Mouse (Mus musculus) hindbrain, embryonic 15.5 days (tissue): ENCODE measurements around the gene Tbc1d1. TPM values are rescaled to one million over a fixed set of nuclear protein-coding genes. Genes with fewer than 3 reads are reported as not detected.

Experiments used
- ATAC-seq: fragments of 200-750 bp; cut with Nextera tagmentation; 2 replicates; pipeline ENCODE4 v1.8.0; 2017; ENCODE audit warnings: low read depth, moderate number of reproducible peaks, moderate TSS enrichment; ENCODE audit not compliant: low FRiP score
- H3K27ac ChIP-seq: fragments of 300-500 bp; sonication (generic); replicated peaks from 2 replicates; pipeline ENCODE4 v1.5.1; 2015; ENCODE audit warnings: mild to moderate bottlenecking, inconsistent platforms
- H3K27me3 ChIP-seq: fragments of 300-500 bp; sonication (generic); 2 replicates; pipeline ENCODE4 v1.6.1; 2015; ENCODE audit warnings: control low read depth, inconsistent platforms
- H3K36me3 ChIP-seq: fragments of 300-500 bp; sonication (generic); 2 replicates; pipeline ENCODE4 v1.6.1; 2015; ENCODE audit warnings: control low read depth, inconsistent platforms
- H3K4me1 ChIP-seq: fragments of 300-500 bp; sonication (generic); replicated peaks from 2 replicates; pipeline ENCODE4 v1.6.1; 2015; ENCODE audit warnings: control low read depth, inconsistent platforms
- H3K4me2 ChIP-seq: fragments of 300-500 bp; sonication (generic); 2 replicates; pipeline ENCODE4 v1.6.1; 2015; ENCODE audit warnings: moderate library complexity, mild to moderate bottlenecking, inconsistent platforms
- H3K4me3 ChIP-seq: fragments of 300-500 bp; sonication (generic); 2 replicates; pipeline ENCODE4 v1.5.1; 2015; ENCODE audit warnings: mild to moderate bottlenecking, inconsistent platforms
- H3K9ac ChIP-seq: fragments of 300-500 bp; sonication (generic); 2 replicates; pipeline ENCODE4 v1.6.1; 2015; ENCODE audit warnings: inconsistent platforms
- H3K9me3 ChIP-seq: fragments of 300-500 bp; sonication (generic); 2 replicates; pipeline ENCODE4 v1.6.1; 2016; ENCODE audit warnings: control low read depth, inconsistent platforms
- WGBS: fragments of 180-500 bp; shearing (Covaris S2); methylation state at CpG from one replicate; pipeline ENCODE4 v1.1.7; 2015; 5-methylcytosine and 5-hydroxymethylcytosine counted together
- polyA plus RNA-seq: library from polyadenylated mRNA; unstranded; fragments of >200 nt; fragmentation: Nextera tagmentation; extraction: Ambion mirVana; gene quantifications from 2 replicates; pipeline ENCODE4 v1.2.1, GENCODE M21; 2015

Tbc1d1 gene
- polyA plus RNA-seq, 1 experiment from 2014 or later = 10.5 TPM

GRCm38 (mm10) chr5:64273517-64273916 lies 117.4 kb downstream of the Tbc1d1 start:
- Histone ChIP-seq H3K9ac (no peak overlapping the region), H3K36me3 (no peaks in the 10 kb centered on the region), H3K27ac (no peak overlapping the region), H3K4me1 (no peaks in the 10 kb centered on the region), H3K27me3 (no peaks in the 10 kb centered on the region), H3K9me3 (no peaks in the 10 kb centered on the region), H3K4me2 (no peak overlapping the region), H3K4me3 (no peak overlapping the region)
- ATAC-seq = no peak
- 89% methylated on average over 1 of the region's 1 CpGs for WGBS

- H3K36me3 ChIP-seq = no peaks in the 10 kb centered on the region
- WGBS = 87% methylated on average over 9 of the region's 9 CpGs
- no peaks in the 10 kb centered on the region for H3K27me3 ChIP-seq
- ATAC-seq = no peak
- no peak overlapping the region for H3K4me2 ChIP-seq
- H3K4me3 ChIP-seq = no peak overlapping the region
- no peaks in the 10 kb centered on the region for H3K4me1 ChIP-seq
- H3K9me3 ChIP-seq = no peaks in the 10 kb centered on the region
- H3K9ac ChIP-seq = no peak overlapping the region
- no peak overlapping the region for H3K27ac ChIP-seq
Measured at GRCm38 (mm10) chr5:64274296-64274695, 118.2 kb downstream of the Tbc1d1 start.

GRCm38 (mm10) chr5:64274738-64275451 lies 118.8 kb downstream of the Tbc1d1 start:
- Histone ChIP-seq H3K27ac (no peak overlapping the region), H3K4me2 (no peak overlapping the region), H3K36me3 (no peaks in the 10 kb centered on the region), H3K9me3 (no peaks in the 10 kb centered on the region), H3K9ac (no peak overlapping the region), H3K27me3 (no peaks in the 10 kb centered on the region), H3K4me1 (no peaks in the 10 kb centered on the region), H3K4me3 (no peak overlapping the region)
- peak; percentile 78; the same call in 1 of the 2 replicates for ATAC-seq
- WGBS = 35% methylated on average over 17 of the region's 17 CpGs

GRCm38 (mm10) chr5:64277646-64278191 lies 121.6 kb downstream of the Tbc1d1 start:
- Histone ChIP-seq H3K36me3 (0 out of 2 replicates have a peak, but pooled peaks cover 3% of the 10 kb centered on the region), H3K4me2 (no peak overlapping the region), H3K4me3 (no peak overlapping the region), H3K27ac (no peak overlapping the region), H3K9ac (no peak overlapping the region), H3K27me3 (no peaks in the 10 kb centered on the region), H3K9me3 (no peaks in the 10 kb centered on the region), H3K4me1 (no peaks in the 10 kb centered on the region)
- WGBS = 86% methylated on average over 7 of the region's 7 CpGs
- ATAC-seq = no peak

GRCm38 (mm10) chr5:64279668-64280067 lies 123.6 kb downstream of the Tbc1d1 start:
- H3K9me3 ChIP-seq = no peaks in the 10 kb centered on the region
- no peak overlapping the region for H3K9ac ChIP-seq
- no peak overlapping the region for H3K4me2 ChIP-seq
- no peak for ATAC-seq
- no peaks in the 10 kb centered on the region for H3K4me1 ChIP-seq
- no peak overlapping the region for H3K27ac ChIP-seq
- H3K36me3 ChIP-seq = 0 out of 2 replicates have a peak, but pooled peaks cover 3% of the 10 kb centered on the region
- 72% methylated on average over 7 of the region's 7 CpGs for WGBS
- H3K4me3 ChIP-seq = no peak overlapping the region
- no peaks in the 10 kb centered on the region for H3K27me3 ChIP-seq

- Histone ChIP-seq H3K9ac (no peak overlapping the region), H3K27ac (no peak overlapping the region), H3K4me3 (no peak overlapping the region), H3K36me3 (0 out of 2 replicates have a peak, but pooled peaks cover 3% of the 10 kb centered on the region), H3K27me3 (no peaks in the 10 kb centered on the region), H3K9me3 (no peaks in the 10 kb centered on the region), H3K4me1 (no peaks in the 10 kb centered on the region), H3K4me2 (no peak overlapping the region)
- 72% methylated on average over 8 of the region's 8 CpGs for WGBS
- ATAC-seq = no peak
Measured at GRCm38 (mm10) chr5:64280191-64280590, 124.1 kb downstream of the Tbc1d1 start.

GRCm38 (mm10) chr5:64280613-64281012 lies 124.5 kb downstream of the Tbc1d1 start:
- H3K27ac ChIP-seq = no peak overlapping the region
- H3K9ac ChIP-seq = no peak overlapping the region
- no peaks in the 10 kb centered on the region for H3K4me1 ChIP-seq
- H3K4me3 ChIP-seq = no peak overlapping the region
- no peaks in the 10 kb centered on the region for H3K27me3 ChIP-seq
- WGBS = 72% methylated on average over 4 of the region's 4 CpGs
- no peak overlapping the region for H3K4me2 ChIP-seq
- no peak for ATAC-seq
- 0 out of 2 replicates have a peak, but pooled peaks cover 3% of the 10 kb centered on the region for H3K36me3 ChIP-seq
- H3K9me3 ChIP-seq = no peaks in the 10 kb centered on the region

GRCm38 (mm10) chr5:64281674-64282073 lies 125.6 kb downstream of the Tbc1d1 start:
- H3K4me1 ChIP-seq = no peaks in the 10 kb centered on the region
- ATAC-seq = no peak
- no peak overlapping the region for H3K9ac ChIP-seq
- H3K4me2 ChIP-seq = no peak overlapping the region
- no peak overlapping the region for H3K27ac ChIP-seq
- H3K27me3 ChIP-seq = no peaks in the 10 kb centered on the region
- H3K4me3 ChIP-seq = no peak overlapping the region
- no peaks in the 10 kb centered on the region for H3K9me3 ChIP-seq
- WGBS = 95% methylated on average over 7 of the region's 7 CpGs
- H3K36me3 ChIP-seq = 0 out of 2 replicates have a peak, but pooled peaks cover 3% of the 10 kb centered on the region

- H3K9me3 ChIP-seq = no peaks in the 10 kb centered on the region
- no peaks in the 10 kb centered on the region for H3K27me3 ChIP-seq
- H3K4me2 ChIP-seq = no peak overlapping the region
- H3K4me3 ChIP-seq = no peak overlapping the region
- 0 out of 2 replicates have a peak, but pooled peaks cover 3% of the 10 kb centered on the region for H3K36me3 ChIP-seq
- H3K9ac ChIP-seq = no peak overlapping the region
- H3K27ac ChIP-seq = no peak overlapping the region
- no peak for ATAC-seq
- no peaks in the 10 kb centered on the region for H3K4me1 ChIP-seq
- WGBS = 82% methylated on average over 4 of the region's 4 CpGs
Measured at GRCm38 (mm10) chr5:64282594-64282993, 126.5 kb downstream of the Tbc1d1 start.

- Histone ChIP-seq H3K4me2 (no peak overlapping the region), H3K36me3 (0 out of 2 replicates have a peak, but pooled peaks cover 3% of the 10 kb centered on the region), H3K9me3 (no peaks in the 10 kb centered on the region), H3K4me3 (no peak overlapping the region), H3K27me3 (no peaks in the 10 kb centered on the region), H3K27ac (no peak overlapping the region), H3K4me1 (0 out of 2 replicates have a peak, but pooled peaks cover 3% of the 10 kb centered on the region), H3K9ac (no peak overlapping the region)
- 87% methylated on average over 4 of the region's 4 CpGs for WGBS
- ATAC-seq = no peak
Measured at GRCm38 (mm10) chr5:64285289-64285688, 129.2 kb downstream of the Tbc1d1 start.

GRCm38 (mm10) chr5:64285851-64286250 lies 129.7 kb downstream of the Tbc1d1 start:
- Histone ChIP-seq H3K9ac (no peak overlapping the region), H3K4me2 (no peak overlapping the region), H3K36me3 (0 out of 2 replicates have a peak, but pooled peaks cover 3% of the 10 kb centered on the region), H3K9me3 (no peaks in the 10 kb centered on the region), H3K4me3 (no peak overlapping the region), H3K27ac (no peak overlapping the region), H3K4me1 (0 out of 2 replicates have a peak, but pooled peaks cover 3% of the 10 kb centered on the region), H3K27me3 (no peaks in the 10 kb centered on the region)
- 93% methylated on average over 13 of the region's 13 CpGs for WGBS
- ATAC-seq = no peak

GRCm38 (mm10) chr5:64287287-64287686 lies 131.2 kb downstream of the Tbc1d1 start:
- Histone ChIP-seq H3K9me3 (no peaks in the 10 kb centered on the region), H3K4me1 (0 out of 2 replicates have a peak, but pooled peaks cover 3% of the 10 kb centered on the region), H3K27me3 (no peaks in the 10 kb centered on the region), H3K4me2 (no peak overlapping the region), H3K4me3 (no peak overlapping the region), H3K27ac (no peak overlapping the region), H3K9ac (no peak overlapping the region), H3K36me3 (no peaks in the 10 kb centered on the region)
- no peak for ATAC-seq
- 83% methylated on average over 8 of the region's 8 CpGs for WGBS
